Mouse (Mus musculus) hematopoietic stem cell, adult 5-6 weeks (primary cell): Measurements from ENCODE around the gene Cmss1. TPM values are rescaled to one million over a fixed set of nuclear protein-coding genes. Genes with fewer than 3 reads are reported as not detected.
A peak's percentile ranks its signal among the peaks of the same experiment; 100 is the strongest.
"Not testable (repeated sequence)": the region's sequence is repeated elsewhere in the genome, so short reads cannot be mapped to it uniquely, and the experiment has no call there.

Source experiments
- ATAC-seq, 2 experiments: fragments of 125-278 bp in 1 of 2; replicated peaks in 1 of 2; 2 replicates each; pipeline ENCODE4 v1.8.0; 2016 to 2017; ENCODE audit warnings: inconsistent platforms in 2 of 2, mild to moderate bottlenecking in 2 of 2, moderate number of reproducible peaks in 2 of 2, low read depth in 1 of 2, moderate TSS enrichment in 1 of 2; ENCODE audit not compliant: low FRiP score in 2 of 2, poor library complexity in 2 of 2, severe bottlenecking in 2 of 2, insufficient read depth in 1 of 2, low TSS enrichment in 1 of 2
- total RNA-seq: library from RNA; stranded (forward); fragments of 172-1452, 232-1000 nt; gene quantifications from 2 replicates; pipeline ENCODE4 v1.2.3, GENCODE M21; 2017

Cmss1 gene
- total RNA-seq, 1 experiment from 2014 or later, result 83.8 TPM

GRCm38 (mm10) chr16:57392461-57392860 is 214.2 kb downstream of the Cmss1 start:
- ATAC-seq, result no peak

DNA sequence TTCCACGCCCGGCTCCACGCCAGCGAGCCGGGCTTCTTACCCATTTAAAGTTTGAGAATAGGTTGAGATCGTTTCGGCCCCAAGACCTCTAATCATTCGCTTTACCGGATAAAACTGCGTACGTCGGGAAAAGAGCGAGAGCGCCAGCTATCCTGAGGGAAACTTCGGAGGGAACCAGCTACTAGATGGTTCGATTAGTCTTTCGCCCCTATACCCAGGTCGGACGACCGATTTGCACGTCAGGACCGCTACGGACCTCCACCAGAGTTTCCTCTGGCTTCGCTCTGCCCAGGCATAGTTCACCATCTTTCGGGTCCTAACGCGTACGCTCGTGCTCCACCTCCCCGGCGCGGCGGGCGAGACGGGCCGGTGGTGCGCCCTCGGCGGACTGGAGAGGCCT is 215.5 kb downstream of the Cmss1 start:
- not testable (repeated sequence) for ATAC-seq

- ATAC-seq, result no peak
Observed at GRCm38 (mm10) chr16:57389566-57390251, 217.0 kb downstream of the Cmss1 start.

DNA sequence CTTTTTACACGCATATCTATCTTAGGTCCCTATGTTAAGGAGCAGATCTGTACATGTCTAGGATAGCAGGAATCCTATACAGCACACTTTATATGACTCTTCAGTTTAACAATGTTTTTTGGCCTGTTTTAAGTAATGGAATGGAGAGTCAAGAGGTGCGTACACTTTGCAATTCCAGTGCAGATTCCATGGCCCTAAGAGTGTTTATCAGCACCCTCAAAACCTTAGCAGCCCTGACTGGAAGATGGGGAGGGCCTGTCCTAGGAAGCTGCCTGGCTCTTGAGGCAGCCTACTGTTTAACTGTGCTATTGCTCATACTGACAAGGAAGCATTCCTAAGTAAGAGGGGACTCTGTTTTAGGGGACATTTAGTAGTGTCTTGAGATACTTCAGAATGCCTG is 222.4 kb downstream of the Cmss1 start:
- ATAC-seq, result no peak

GRCm38 (mm10) chr16:57383266-57383971 is 223.2 kb downstream of the Cmss1 start:
- ATAC-seq, result no peak

GRCm38 (mm10) chr16:57378631-57379330 is 227.9 kb downstream of the Cmss1 start:
- ATAC-seq, result no peak

DNA sequence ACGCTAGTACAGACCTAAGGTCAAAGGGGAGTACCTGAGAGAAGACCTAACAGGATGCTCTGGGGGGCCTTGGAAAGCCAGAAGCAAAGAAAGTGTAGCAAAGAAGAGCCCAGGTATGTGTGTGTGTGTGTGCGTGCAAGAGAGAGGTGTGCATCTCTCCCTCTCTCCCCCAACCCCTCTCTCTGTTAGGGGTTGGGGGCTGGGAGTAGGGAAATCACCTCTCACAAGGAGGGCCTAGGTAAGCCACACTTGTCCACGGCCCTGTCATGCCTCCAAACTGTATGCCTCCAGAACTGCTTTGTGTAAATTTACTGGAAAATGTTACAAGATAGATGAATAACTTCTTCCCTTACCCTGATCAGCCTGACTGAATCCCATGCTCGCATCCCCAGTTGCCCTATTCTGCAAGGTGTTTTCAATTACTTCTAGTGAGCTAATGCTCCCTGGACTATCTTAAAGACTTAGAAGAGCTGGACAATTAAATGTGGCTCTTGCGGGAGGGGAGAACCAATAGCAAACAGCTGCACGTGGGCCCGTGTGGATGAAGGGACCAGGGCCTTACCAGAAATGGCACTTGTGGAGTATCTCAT is 231.3 kb downstream of the Cmss1 start:
- no peak for ATAC-seq

GRCm38 (mm10) chr16:57372156-57372555 is 234.5 kb downstream of the Cmss1 start:
- no peak for ATAC-seq

- no peak for ATAC-seq
Observed at GRCm38 (mm10) chr16:57369846-57370496, 236.7 kb downstream of the Cmss1 start.

DNA sequence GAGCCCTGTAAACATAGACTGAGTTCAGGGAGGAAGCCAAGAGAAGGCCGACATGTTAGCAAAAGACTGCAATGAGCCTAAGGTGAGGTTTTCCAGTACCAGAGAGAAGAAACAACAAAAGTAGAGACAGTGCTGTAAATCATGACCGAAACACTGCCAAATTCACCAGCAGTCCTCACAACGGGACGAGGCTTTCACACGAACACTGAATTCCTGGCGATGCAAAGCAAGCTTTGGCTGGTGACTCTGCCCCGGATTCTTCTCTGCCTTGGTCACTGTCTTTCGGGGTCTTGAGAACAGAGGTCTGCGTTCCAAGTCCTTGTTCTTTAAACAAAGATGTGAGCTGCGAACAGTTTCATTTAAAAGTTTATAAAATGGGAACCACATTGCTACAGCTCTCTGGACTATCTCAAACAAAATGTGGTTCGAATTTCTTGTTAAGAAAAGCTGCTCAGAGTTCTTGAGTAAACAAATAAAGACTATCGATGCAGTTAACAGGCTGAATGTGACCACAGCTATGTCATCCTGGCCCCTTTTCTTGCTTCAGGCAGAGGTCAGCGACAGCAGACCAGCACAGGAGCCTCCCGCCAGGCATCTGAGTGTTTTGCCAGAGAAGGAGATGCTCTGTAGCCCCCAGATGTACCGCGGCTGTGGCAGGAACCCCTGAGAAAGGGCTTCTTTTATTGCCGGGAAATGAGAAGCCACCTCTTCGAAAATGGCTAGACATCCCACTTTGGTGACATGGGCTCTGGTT is 239.5 kb downstream of the Cmss1 start:
- no peak for ATAC-seq

- ATAC-seq, result no peak
Observed at GRCm38 (mm10) chr16:57366141-57366540, 240.5 kb downstream of the Cmss1 start.

DNA sequence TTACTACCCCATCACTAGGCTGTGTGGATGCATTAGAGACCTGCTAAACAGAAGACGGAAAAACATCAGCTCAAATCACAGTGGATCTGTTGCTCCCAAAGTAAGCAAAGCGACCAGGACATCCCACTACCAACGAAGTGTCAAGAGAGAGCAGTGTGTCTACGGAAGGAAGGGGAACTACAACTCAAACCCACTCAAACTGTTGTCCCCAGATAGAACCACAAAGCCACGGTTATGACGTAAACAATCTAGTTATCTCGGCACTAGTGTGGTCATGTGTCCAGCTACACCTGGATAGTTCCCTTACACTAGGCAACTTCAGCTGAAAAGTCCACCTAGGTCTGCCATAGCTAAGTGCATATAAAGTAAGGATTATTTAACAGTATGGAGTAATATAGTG is 242.2 kb downstream of the Cmss1 start:
- peak in 1 of 2 experiments; percentile 34; a peak in 1 of 4 replicates for ATAC-seq

GRCm38 (mm10) chr16:57362679-57363401 is 243.8 kb downstream of the Cmss1 start:
- peak; percentile 68 to 80; a peak in 3 of 4 replicates for ATAC-seq

DNA sequence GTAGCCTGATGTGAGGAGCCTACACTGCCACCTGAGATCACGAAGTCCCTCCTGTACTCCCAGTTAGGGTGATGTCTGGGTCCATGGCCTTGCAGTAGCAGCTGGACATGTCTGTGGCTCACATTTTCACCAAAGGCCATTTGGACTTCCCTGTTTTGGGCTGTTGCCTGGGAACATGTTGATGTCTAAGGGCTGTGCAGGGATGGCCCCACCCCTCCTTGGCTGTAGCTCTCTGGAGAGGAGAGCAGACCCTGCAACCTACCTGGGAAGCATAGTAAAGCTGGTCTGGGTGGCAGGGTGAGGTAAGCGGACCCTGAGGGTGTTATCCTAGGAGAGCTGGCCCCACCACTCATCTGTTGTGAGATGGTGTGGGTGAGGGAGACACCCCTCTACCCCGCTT is 245.9 kb downstream of the Cmss1 start:
- ATAC-seq, result no peak

GRCm38 (mm10) chr16:57359251-57359650 is 247.4 kb downstream of the Cmss1 start:
- ATAC-seq, result no peak

DNA sequence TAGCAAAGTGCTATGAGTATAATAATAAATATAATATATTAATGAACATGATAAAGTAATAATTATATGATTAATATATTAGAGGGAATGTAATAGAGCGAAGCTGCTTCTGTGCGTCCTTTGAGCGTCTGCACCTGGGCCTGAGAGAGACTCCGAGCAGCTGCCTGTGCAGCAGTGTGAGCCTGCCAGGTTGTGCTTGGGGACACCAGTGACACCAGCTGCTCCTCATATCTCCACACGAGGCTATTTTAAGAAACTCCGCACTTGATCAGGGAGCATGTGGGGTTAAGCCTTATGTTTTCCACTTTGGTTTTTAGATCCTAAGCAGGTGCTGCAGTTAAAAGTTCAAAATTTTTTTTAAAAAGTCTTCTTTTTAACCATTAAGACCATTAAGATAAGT is 249.7 kb downstream of the Cmss1 start:
- no peak for ATAC-seq
